Mouse (Mus musculus) natural killer cell, adult 2 months (primary cell): Measurements from ENCODE around the gene Plxnb2.

Experiments used
- DNase-seq, 2 experiments: peaks; one replicate each; pipeline ENCODE4 v3.0.0; 2022; ENCODE audit warnings: low spot score in 2 of 2

Plxnb2 gene

GRCm38 (mm10) chr15:89179630-89179964, 991 bp downstream of the Plxnb2 start:
- no peak for DNase-seq

- DNase-seq, result no peak
Observed at GRCm38 (mm10) chr15:89178954-89179629, 1.5 kb downstream of the Plxnb2 start.

- no peak for DNase-seq
Observed at GRCm38 (mm10) chr15:89178260-89178860, 2.2 kb downstream of the Plxnb2 start.

GRCm38 (mm10) chr15:89177576-89178259, 2.9 kb downstream of the Plxnb2 start:
- DNase-seq, result peak in 1 of 2 experiments; percentile 16

GRCm38 (mm10) chr15:89177121-89177520, 3.5 kb downstream of the Plxnb2 start:
- no peak for DNase-seq

- no peak for DNase-seq
Observed at GRCm38 (mm10) chr15:89175411-89176155, 5.0 kb downstream of the Plxnb2 start.

- DNase-seq, result no peak
Observed at GRCm38 (mm10) chr15:89174889-89175339, 5.7 kb downstream of the Plxnb2 start.

- no peak for DNase-seq
Observed at GRCm38 (mm10) chr15:89173906-89174214, 6.7 kb downstream of the Plxnb2 start.

GRCm38 (mm10) chr15:89173024-89173905, 7.3 kb downstream of the Plxnb2 start:
- DNase-seq, result no peak

- DNase-seq, result no peak
Observed at GRCm38 (mm10) chr15:89172276-89172935, 8.2 kb downstream of the Plxnb2 start.

GRCm38 (mm10) chr15:89171526-89172051, 9.0 kb downstream of the Plxnb2 start:
- DNase-seq, result no peak

- DNase-seq, result no peak
Observed at GRCm38 (mm10) chr15:89170102-89170501, 10.5 kb downstream of the Plxnb2 start.

GRCm38 (mm10) chr15:89169431-89169830, 11.2 kb downstream of the Plxnb2 start:
- DNase-seq, result no peak

GRCm38 (mm10) chr15:89168922-89169321, 11.7 kb downstream of the Plxnb2 start:
- no peak for DNase-seq

GRCm38 (mm10) chr15:89165478-89165877, 15.1 kb downstream of the Plxnb2 start:
- no peak for DNase-seq

- no peak for DNase-seq
Observed at GRCm38 (mm10) chr15:89161397-89161796, 19.2 kb downstream of the Plxnb2 start.

GRCm38 (mm10) chr15:89158516-89158915, 22.1 kb downstream of the Plxnb2 start:
- DNase-seq, result no peak

GRCm38 (mm10) chr15:89157954-89158353, 22.6 kb downstream of the Plxnb2 start:
- peak; percentile 50 to 79 for DNase-seq

GRCm38 (mm10) chr15:89152312-89152711, 28.3 kb downstream of the Plxnb2 start:
- no peak for DNase-seq

- peak in 1 of 2 experiments; percentile 32 for DNase-seq
Observed at GRCm38 (mm10) chr15:89150041-89150390, 30.6 kb downstream of the Plxnb2 start.
